Mouse (Mus musculus) hindbrain, embryonic 10.5 days (tissue): Measurements from ENCODE around the gene Stx18. TPM values are rescaled to one million over a fixed set of nuclear protein-coding genes. Genes with fewer than 3 reads are reported as not detected.
A peak's percentile ranks its signal among the peaks of the same experiment; 100 is the strongest.

ENCODE experiments used
- DNase-seq: peaks from one replicate; pipeline ENCODE4 v3.0.0-alpha.2; 2017; ENCODE audit warnings: low spot score
- H3K27ac ChIP-seq: fragments of 300-500 bp; sonication (generic); 2 replicates; pipeline ENCODE4 v1.5.1; 2016; ENCODE audit warnings: mild to moderate bottlenecking, moderate library complexity
- H3K27me3 ChIP-seq: fragments of 300-500 bp; sonication (generic); 2 replicates; pipeline ENCODE4 v1.6.1; 2016; ENCODE audit warnings: mild to moderate bottlenecking; ENCODE audit not compliant: poor library complexity, insufficient read depth, severe bottlenecking
- H3K36me3 ChIP-seq: fragments of 300-500 bp; sonication (generic); 2 replicates; pipeline ENCODE4 v1.6.1; 2016; ENCODE audit warnings: mild to moderate bottlenecking, moderate library complexity
- H3K4me1 ChIP-seq: fragments of 300-500 bp; sonication (generic); replicated peaks from 2 replicates; pipeline ENCODE4 v1.6.1; 2016; ENCODE audit warnings: mild to moderate bottlenecking
- H3K4me3 ChIP-seq: fragments of 300-500 bp; sonication (generic); 2 replicates; pipeline ENCODE4 v1.5.1; 2016; ENCODE audit warnings: mild to moderate bottlenecking, moderate library complexity
- H3K9me3 ChIP-seq: fragments of 300-500 bp; sonication (generic); 2 replicates; pipeline ENCODE4 v1.6.1; 2016; ENCODE audit warnings: mild to moderate bottlenecking, moderate library complexity
- WGBS: fragments of 180-500 bp; shearing (Covaris S2); methylation state at CpG from one replicate; pipeline ENCODE4 v1.1.7; 2016; 5-methylcytosine and 5-hydroxymethylcytosine counted together
- polyA plus RNA-seq: library from polyadenylated mRNA; unstranded; fragments of >200 nt; fragmentation: Nextera tagmentation; extraction: Ambion mirVana; gene quantifications from 2 replicates; pipeline ENCODE4 v1.2.1, GENCODE M21; 2016

Stx18 gene
- polyA plus RNA-seq, 1 experiment from 2014 or later = 52.0 TPM

- 71% methylated on average over 2 of the region's 2 CpGs for WGBS
- peaks cover 13% of the 10 kb centered on the region for H3K36me3 ChIP-seq
Measured at GRCm38 (mm10) chr5:38044923-38045322, 6.4 kb downstream of the Stx18 start.

GRCm38 (mm10) chr5:38048177-38048576 lies 9.6 kb downstream of the Stx18 start:
- DNase-seq = no peak
- H3K9me3 ChIP-seq = no peaks in the 10 kb centered on the region
- no peaks in the 10 kb centered on the region; the same call in 1 of the 2 replicates for H3K4me1 ChIP-seq
- H3K36me3 ChIP-seq = peaks cover 12% of the 10 kb centered on the region
- 57% methylated on average over 3 of the region's 3 CpGs for WGBS
- H3K4me3 ChIP-seq = no peak overlapping the region
- H3K27ac ChIP-seq = no peak overlapping the region
- H3K27me3 ChIP-seq = no peaks in the 10 kb centered on the region

More at GRCm38 (mm10) chr5:38044923-38045322, 6.4 kb downstream of the Stx18 start:
- peaks cover 10% of the 10 kb centered on the region for H3K4me1 ChIP-seq
- no peaks in the 10 kb centered on the region for H3K27me3 ChIP-seq
- DNase-seq = no peak
- no peak overlapping the region for H3K27ac ChIP-seq
- no peak overlapping the region for H3K4me3 ChIP-seq
- H3K9me3 ChIP-seq = no peaks in the 10 kb centered on the region

- Histone ChIP-seq H3K27ac (0 out of 2 replicates have a peak overlapping the region, but pooled peaks have one; percentile 8), H3K9me3 (no peaks in the 10 kb centered on the region), H3K36me3 (no peaks in the 10 kb centered on the region), H3K4me3 (no peak overlapping the region), H3K4me1 (peaks cover 47% of the 10 kb centered on the region), H3K27me3 (no peaks in the 10 kb centered on the region)
- WGBS = 47% methylated on average over 2 of the region's 2 CpGs
- DNase-seq = no peak
Measured at GRCm38 (mm10) chr5:38061051-38061450, 22.5 kb downstream of the Stx18 start.

GRCm38 (mm10) chr5:38062709-38063108 lies 24.2 kb downstream of the Stx18 start:
- Histone ChIP-seq H3K27ac (no peak overlapping the region), H3K27me3 (no peaks in the 10 kb centered on the region), H3K9me3 (no peaks in the 10 kb centered on the region), H3K36me3 (no peaks in the 10 kb centered on the region), H3K4me1 (peaks cover 59% of the 10 kb centered on the region), H3K4me3 (no peak overlapping the region)
- no peak for DNase-seq
- WGBS = 19% methylated on average over 5 of the region's 5 CpGs

- H3K4me1 ChIP-seq = peaks cover 59% of the 10 kb centered on the region
- no peak overlapping the region for H3K4me3 ChIP-seq
- no peaks in the 10 kb centered on the region for H3K36me3 ChIP-seq
- no peaks in the 10 kb centered on the region for H3K27me3 ChIP-seq
- H3K27ac ChIP-seq = no peak overlapping the region
- no peaks in the 10 kb centered on the region for H3K9me3 ChIP-seq
- WGBS = 80% methylated on average over 5 of the region's 5 CpGs
- no peak for DNase-seq
Measured at GRCm38 (mm10) chr5:38063339-38063738, 24.8 kb downstream of the Stx18 start.

- no peak overlapping the region for H3K27ac ChIP-seq
- H3K9me3 ChIP-seq = no peaks in the 10 kb centered on the region
- H3K4me1 ChIP-seq = peaks cover 59% of the 10 kb centered on the region
- 88% methylated on average over 4 of the region's 4 CpGs for WGBS
- no peak overlapping the region for H3K4me3 ChIP-seq
- DNase-seq = no peak
- no peaks in the 10 kb centered on the region for H3K36me3 ChIP-seq
- no peaks in the 10 kb centered on the region for H3K27me3 ChIP-seq
Measured at GRCm38 (mm10) chr5:38064043-38064575, 25.6 kb downstream of the Stx18 start.

- 28% methylated on average over 5 of the region's 5 CpGs for WGBS
- Histone ChIP-seq H3K4me1 (peaks cover 59% of the 10 kb centered on the region), H3K4me3 (no peak overlapping the region), H3K36me3 (no peaks in the 10 kb centered on the region), H3K9me3 (no peaks in the 10 kb centered on the region), H3K27ac (peak overlapping the region; percentile 62; the same call in 1 of the 2 replicates), H3K27me3 (no peaks in the 10 kb centered on the region)
- DNase-seq = no peak
Measured at GRCm38 (mm10) chr5:38064701-38065100, 26.2 kb downstream of the Stx18 start.

- DNase-seq = no peak
- no peak overlapping the region; the same call in 1 of the 2 replicates for H3K27ac ChIP-seq
Measured at GRCm38 (mm10) chr5:38065454-38065853, 26.9 kb downstream of the Stx18 start.

GRCm38 (mm10) chr5:38066606-38067005 lies 28.1 kb downstream of the Stx18 start:
- DNase-seq = no peak
- Histone ChIP-seq H3K27me3 (no peaks in the 10 kb centered on the region), H3K4me3 (no peak overlapping the region), H3K4me1 (peaks cover 50% of the 10 kb centered on the region), H3K9me3 (no peaks in the 10 kb centered on the region), H3K36me3 (no peaks in the 10 kb centered on the region), H3K27ac (no peak overlapping the region)
- WGBS = 83% methylated on average over 1 of the region's 1 CpGs

More at GRCm38 (mm10) chr5:38065454-38065853, 26.9 kb downstream of the Stx18 start:
- Histone ChIP-seq H3K9me3 (no peaks in the 10 kb centered on the region), H3K36me3 (no peaks in the 10 kb centered on the region), H3K4me1 (peaks cover 59% of the 10 kb centered on the region), H3K27me3 (no peaks in the 10 kb centered on the region), H3K4me3 (no peak overlapping the region)
- 52% methylated on average over 2 of the region's 2 CpGs for WGBS

- H3K4me3 ChIP-seq = no peak overlapping the region
- H3K27me3 ChIP-seq = no peaks in the 10 kb centered on the region
- no peak overlapping the region for H3K27ac ChIP-seq
- no peaks in the 10 kb centered on the region for H3K36me3 ChIP-seq
- peaks cover 48% of the 10 kb centered on the region for H3K4me1 ChIP-seq
- whole genome bisulfite sequencing = 57% methylated on average over 4 of the region's 4 CpGs
- DNase-seq = no peak
- no peaks in the 10 kb centered on the region for H3K9me3 ChIP-seq
Measured at GRCm38 (mm10) chr5:38076326-38076725, 37.8 kb downstream of the Stx18 start.

GRCm38 (mm10) chr5:38078575-38078974 lies 40.0 kb downstream of the Stx18 start:
- H3K27me3 ChIP-seq = no peaks in the 10 kb centered on the region
- no peaks in the 10 kb centered on the region for H3K36me3 ChIP-seq
- no peak overlapping the region for H3K4me3 ChIP-seq
- peaks cover 66% of the 10 kb centered on the region for H3K4me1 ChIP-seq
- WGBS = 73% methylated on average over 3 of the region's 3 CpGs
- no peak for DNase-seq
- H3K27ac ChIP-seq = no peak overlapping the region
- H3K9me3 ChIP-seq = no peaks in the 10 kb centered on the region

- Histone ChIP-seq H3K4me1 (peaks cover 78% of the 10 kb centered on the region), H3K36me3 (no peaks in the 10 kb centered on the region), H3K4me3 (no peak overlapping the region), H3K27ac (no peak overlapping the region), H3K27me3 (no peaks in the 10 kb centered on the region), H3K9me3 (no peaks in the 10 kb centered on the region)
- 94% methylated on average over 1 of the region's 1 CpGs for WGBS
- no peak for DNase-seq
Measured at GRCm38 (mm10) chr5:38080472-38080871, 41.9 kb downstream of the Stx18 start.

- DNase-seq = no peak
- no peaks in the 10 kb centered on the region for H3K9me3 ChIP-seq
- H3K36me3 ChIP-seq = no peaks in the 10 kb centered on the region
- no peak overlapping the region for H3K4me3 ChIP-seq
- H3K4me1 ChIP-seq = peaks cover 74% of the 10 kb centered on the region
- WGBS = 52% methylated on average over 3 of the region's 3 CpGs
- H3K27me3 ChIP-seq = no peaks in the 10 kb centered on the region
- peak overlapping the region; percentile 72 for H3K27ac ChIP-seq
Measured at GRCm38 (mm10) chr5:38082589-38082988, 44.0 kb downstream of the Stx18 start.

GRCm38 (mm10) chr5:38083362-38083761 lies 44.8 kb downstream of the Stx18 start:
- 46% methylated on average over 5 of the region's 5 CpGs for WGBS
- H3K36me3 ChIP-seq = no peaks in the 10 kb centered on the region
- H3K4me3 ChIP-seq = no peak overlapping the region
- H3K4me1 ChIP-seq = peaks cover 73% of the 10 kb centered on the region
- H3K27ac ChIP-seq = peak overlapping the region; percentile 72; the same call in 1 of the 2 replicates
- no peaks in the 10 kb centered on the region for H3K27me3 ChIP-seq
- H3K9me3 ChIP-seq = no peaks in the 10 kb centered on the region
- DNase-seq = no peak
